Mouse (Mus musculus) heart, postnatal 14 days (tissue): ENCODE measurements around the gene Twf1. TPM values are rescaled to one million over a fixed set of nuclear protein-coding genes. Genes with fewer than 3 reads are reported as not detected.
A peak's percentile ranks its signal among the peaks of the same experiment; 100 is the strongest.

Experiments
- DNase-seq, 2 experiments: peaks; one replicate each; pipeline ENCODE4 v3.0.0; 2021 to 2022
- intact Hi-C: fragments of 180-260 bp; cut with DNase I; formaldehyde crosslinking; loops from one replicate; pipeline ENCODE4 v1.15.1; 2025
- long read RNA-seq, 2 experiments: library from polyadenylated mRNA; stranded (forward); transcript quantifications; one replicate each; pipeline ENCODE4 v2.0.0; 2021
- total RNA-seq, 2 experiments: library from RNA; stranded (reverse); gene quantifications; 2 replicates each; pipeline ENCODE4 v1.2.3; 2021

The Twf1 gene
- 10 to 100 TPM; 24.3 to 24.6 TPM for total RNA-seq
- long read RNA-seq, experiment 1, transcript Twf1-201 (9 exons, 3,025 nt) = major isoform, 34 of 41 reads
- long read RNA-seq, experiment 1, partial matches to known transcripts = 2 of 41 reads
- long read RNA-seq, experiment 1, other reads (novel, unspliced or antisense) = 5 of 41 reads
- long read RNA-seq, experiment 2, transcript Twf1-201 (9 exons, 3,025 nt) = major isoform, 24 of 27 reads
- long read RNA-seq, experiment 2, partial matches to known transcripts = 1 of 27 reads
- long read RNA-seq, experiment 2, other reads (novel, unspliced or antisense) = 2 of 27 reads

DNA sequence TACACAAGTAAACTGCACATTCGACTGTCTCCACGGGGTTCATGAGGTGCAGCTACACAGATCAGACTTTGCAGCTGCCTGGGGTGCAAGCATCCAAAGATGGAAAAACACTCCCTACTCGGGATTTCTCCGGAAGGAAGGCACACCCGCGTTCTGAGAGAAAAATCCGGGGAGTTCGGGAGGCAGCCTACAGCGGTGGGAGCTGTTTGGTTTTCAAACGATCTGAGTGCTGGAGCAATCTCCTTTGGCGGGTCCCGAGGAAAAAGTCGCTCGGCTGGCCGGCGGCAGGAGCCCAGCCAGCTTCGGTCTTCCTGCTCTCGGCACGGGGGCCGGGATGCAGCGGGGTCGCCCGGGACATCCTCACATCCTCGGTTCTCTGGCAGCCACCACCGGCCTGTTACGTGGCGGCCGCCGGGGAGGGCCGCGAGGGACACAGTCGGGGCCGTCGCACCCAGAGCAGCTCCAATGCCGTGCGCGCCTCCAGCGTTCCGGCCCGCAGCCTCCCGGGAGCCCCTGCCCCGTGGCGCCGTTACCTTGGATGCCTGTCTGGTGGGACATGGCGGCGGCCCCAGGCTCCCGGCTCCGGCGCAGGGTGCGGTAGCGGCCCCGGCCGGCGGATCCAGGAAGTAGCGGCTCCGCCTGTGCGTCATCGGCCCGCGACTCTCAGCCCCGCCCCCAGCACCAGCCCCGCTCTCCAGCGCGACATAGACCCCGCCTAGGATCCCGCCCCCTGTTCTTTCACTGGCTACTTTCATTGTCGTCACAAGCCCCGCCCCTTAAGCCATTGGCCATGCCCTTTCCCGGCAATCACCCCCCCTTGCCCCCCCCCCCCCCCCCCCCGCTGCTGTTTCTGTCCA, at the start of gene Twf1:
TSS of gene Twf1 (minus strand) at position 671 of the 857 bp plus-strand sequence.
- peak; percentile 98 to 99 for DNase-seq
- intact Hi-C loops = no loop called here

DNA sequence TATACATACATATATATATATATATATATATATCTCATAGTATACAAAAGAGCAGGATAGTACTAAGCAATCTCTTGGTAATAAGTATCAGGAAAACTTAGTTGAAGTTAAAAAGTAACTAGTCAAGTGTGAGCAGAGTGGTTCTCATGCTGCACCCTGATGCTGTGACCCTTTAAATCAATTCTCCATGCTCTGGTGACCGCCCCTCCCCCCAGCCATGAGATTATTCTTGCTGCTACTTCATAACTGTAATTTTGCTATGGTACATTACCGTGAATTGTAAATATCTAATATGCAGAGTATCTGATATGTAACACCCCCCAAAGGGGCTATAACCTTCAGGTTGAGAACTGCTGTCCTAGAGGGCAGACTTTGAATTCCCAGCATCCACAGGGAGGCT, 49.4 kb upstream of the Twf1 start:
- intact Hi-C loops = no loop called here

GRCm38 (mm10) chr15:94638207-94638606, 48.5 kb upstream of the Twf1 start:
- DNase-seq = no peak
- intact Hi-C loops = no loop called here

More for the DNA sequence above, 49.4 kb upstream of the Twf1 start:
- DNase-seq = no peak

GRCm38 (mm10) chr15:94634524-94634923, 44.8 kb upstream of the Twf1 start:
- intact Hi-C loops = no loop called here
- no peak for DNase-seq

DNA sequence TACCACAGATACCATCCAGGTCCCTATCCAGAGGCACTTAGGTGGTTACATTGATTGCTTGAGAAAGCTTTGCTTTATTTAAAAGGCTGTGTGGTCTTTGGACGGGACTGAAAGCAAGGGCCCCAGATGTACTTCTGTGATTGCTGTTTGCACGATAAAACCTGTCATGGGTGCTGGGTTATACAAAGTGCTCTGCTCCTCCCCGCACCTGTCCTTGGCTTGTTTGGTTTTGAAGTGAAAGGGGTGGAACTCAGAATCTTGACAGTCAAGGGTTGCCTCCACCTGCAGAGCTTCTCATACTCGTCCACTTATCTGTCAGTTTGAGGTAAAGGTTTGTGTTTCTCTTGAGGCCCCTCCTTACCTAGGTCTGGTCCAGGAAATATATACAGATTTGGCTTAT, 40.9 kb upstream of the Twf1 start:
- no peak for DNase-seq
- intact Hi-C loops = no loop called here

GRCm38 (mm10) chr15:94628830-94629601, 39.3 kb upstream of the Twf1 start, which contains the start of gene Tmem117:
Tmem117 (plus strand) TSS chr15:94629232.
- peak; percentile 62 to 66 for DNase-seq
- intact Hi-C loops = no loop called here

DNA sequence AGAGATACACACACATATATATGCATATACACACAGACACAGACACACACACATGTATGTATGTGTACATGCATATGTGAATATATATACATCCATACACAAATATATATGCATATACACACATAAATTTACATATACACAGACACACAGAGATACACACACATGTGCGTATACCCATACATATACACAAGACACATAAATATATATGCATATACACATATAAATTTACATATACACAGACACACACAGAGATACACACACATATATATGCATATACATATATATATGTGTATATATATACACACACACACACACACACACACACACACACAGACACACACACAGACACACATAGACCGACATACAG, 38.8 kb upstream of the Twf1 start:
- intact Hi-C loops = no loop called here
- DNase-seq = no peak

- no peak for DNase-seq
- intact Hi-C loops = no loop called here
Measured at GRCm38 (mm10) chr15:94620909-94621308, 31.2 kb upstream of the Twf1 start.

- DNase-seq = no peak
- intact Hi-C loops = no loop called here
Measured at GRCm38 (mm10) chr15:94616036-94616435, 26.3 kb upstream of the Twf1 start.

DNA sequence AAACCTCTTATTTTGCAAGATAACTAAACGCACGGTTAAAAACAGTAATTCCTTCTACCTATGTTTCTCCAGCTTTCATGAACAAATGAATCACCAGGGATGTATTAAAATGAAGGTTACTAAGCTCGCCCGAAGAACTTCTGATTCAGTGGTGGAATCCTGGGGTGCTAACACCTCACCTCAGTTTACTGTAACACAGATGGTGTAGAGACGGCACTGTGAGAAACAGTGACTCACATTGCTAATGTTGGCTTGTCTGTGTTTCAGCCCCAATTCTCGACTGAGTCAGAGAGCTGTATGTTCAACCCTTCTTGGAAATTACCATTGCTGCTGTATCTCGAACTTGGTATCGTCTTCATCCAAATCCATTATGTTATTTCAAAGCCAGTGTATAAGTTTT, 18.1 kb upstream of the Twf1 start:
- intact Hi-C loops = no loop called here
- no peak for DNase-seq

- intact Hi-C loops = no loop called here
Measured at GRCm38 (mm10) chr15:94602441-94602840, 12.8 kb upstream of the Twf1 start.

GRCm38 (mm10) chr15:94601339-94601738, 11.7 kb upstream of the Twf1 start:
- intact Hi-C loops = loop anchor here (1.0 kb wide), 1 partner anchor 44 kb away; no protein-coding TSS in a partner anchor
- DNase-seq = peak; percentile 62 to 71

More at GRCm38 (mm10) chr15:94602441-94602840, 12.8 kb upstream of the Twf1 start:
- DNase-seq = no peak

DNA sequence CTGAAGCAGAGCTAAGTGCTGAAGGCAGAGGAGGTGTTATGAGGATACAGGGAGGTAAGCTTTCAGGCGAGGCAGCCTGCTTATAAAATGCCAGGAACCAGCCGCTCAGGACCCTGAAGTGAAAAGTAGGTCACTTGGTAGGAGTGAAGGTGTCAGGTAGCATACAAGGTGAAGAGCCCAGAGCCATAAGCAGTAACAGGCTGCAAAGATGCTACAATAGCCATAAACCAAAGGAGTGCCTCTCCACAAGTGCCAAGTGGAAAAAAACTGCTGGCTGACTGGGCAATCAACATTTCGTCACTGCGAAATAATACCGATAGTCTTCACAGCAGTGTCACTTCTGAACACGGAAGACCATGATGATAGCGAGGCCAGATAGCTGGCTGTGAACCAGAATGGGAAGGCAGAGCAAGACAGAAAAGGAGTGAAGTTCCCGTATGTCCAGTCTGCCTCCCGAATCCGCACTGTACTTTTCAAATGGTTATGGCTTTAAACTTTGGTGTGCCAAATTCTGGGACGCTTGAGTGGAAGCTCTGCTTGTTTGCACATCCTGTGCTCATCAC, 10.5 kb upstream of the Twf1 start:
- intact Hi-C loops = no loop called here
- no peak for DNase-seq

GRCm38 (mm10) chr15:94593586-94593985, 3.9 kb upstream of the Twf1 start:
- no peak for DNase-seq
- intact Hi-C loops = no loop called here

DNA sequence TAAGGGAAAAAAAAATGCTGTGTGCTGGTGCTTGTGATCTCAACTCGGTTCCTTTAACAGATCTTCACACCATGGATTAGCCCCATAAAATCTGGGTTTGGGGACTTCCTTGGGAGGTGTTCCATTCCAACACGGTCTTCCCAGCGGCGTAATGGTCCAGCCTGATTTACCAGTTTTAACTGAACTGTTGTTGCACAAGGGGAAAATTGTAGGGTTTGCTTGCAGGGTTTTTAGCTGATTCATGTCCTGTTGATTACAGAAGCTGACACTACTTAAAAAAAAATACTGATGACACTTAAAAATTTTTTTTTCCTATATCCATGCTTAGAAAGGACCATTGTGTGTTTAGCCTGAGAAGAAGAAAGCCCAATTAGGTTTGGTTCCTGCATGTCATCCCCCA, 1.7 kb upstream of the Twf1 start:
- intact Hi-C loops = no loop called here

GRCm38 (mm10) chr15:94590083-94590482, 394 bp upstream of the Twf1 start:
- intact Hi-C loops = no loop called here
- no peak for DNase-seq

More for the DNA sequence above, 1.7 kb upstream of the Twf1 start:
- no peak for DNase-seq

DNA sequence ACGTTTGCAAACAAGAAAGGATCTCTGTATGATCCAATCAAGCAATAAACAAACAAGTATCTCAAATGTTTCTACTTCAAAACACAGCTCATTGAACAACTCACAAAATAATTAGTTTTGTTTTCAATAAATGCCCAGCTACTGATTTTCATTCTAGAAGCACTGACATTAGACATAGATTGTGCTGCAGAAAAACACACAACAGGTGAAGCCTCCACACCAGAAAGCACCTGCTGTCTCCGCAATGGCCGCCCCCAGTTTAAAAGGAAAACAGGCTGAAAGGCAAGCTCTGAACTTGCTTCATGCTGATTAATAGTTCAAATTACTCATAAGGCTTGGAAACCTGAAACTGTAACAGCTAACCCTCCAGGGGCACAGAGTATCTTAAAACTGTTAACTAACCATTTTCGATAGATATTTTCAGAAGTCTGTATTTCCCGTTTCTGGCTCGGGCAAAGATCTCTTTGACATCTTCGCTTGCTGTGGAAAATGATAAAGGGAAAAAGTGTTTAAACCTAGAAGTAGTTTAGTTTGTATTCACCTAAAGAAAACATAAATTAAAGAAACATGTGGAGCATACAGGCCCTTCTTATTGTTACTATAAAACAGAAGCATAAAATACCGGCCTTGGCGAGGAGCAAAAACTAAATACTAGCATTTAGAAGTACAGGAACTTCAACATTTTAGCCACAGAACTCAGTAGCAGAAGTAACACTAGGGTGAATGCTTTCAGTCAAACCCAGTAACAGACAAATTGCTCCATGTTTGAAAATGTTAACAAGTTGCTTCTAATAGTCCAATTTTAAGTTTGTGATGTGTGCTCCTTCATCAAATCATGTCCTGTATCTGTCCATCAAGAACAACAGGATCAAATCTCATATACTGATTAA, 1.6 kb downstream of the Twf1 start:
- intact Hi-C loops = no loop called here
- no peak for DNase-seq

DNA sequence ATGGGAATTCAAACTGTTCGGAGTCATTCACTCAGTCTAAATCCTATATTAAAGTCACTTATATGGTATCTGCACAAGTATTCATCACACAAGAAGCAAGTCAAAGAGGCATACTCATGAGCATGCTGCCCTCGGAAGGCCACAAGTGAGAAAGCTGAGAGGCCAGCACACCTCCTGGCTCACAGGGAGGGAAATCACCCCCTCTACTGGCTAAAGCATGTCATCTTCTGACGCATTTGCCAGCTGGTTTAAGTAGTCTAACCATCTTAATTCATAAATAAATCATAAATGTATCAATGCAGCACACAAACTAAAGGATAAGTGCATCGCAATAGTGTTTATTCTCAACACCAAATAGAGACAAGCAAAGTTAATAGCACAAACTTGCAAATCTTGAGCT, 5.0 kb downstream of the Twf1 start:
- DNase-seq = no peak
- intact Hi-C loops = no loop called here

DNA sequence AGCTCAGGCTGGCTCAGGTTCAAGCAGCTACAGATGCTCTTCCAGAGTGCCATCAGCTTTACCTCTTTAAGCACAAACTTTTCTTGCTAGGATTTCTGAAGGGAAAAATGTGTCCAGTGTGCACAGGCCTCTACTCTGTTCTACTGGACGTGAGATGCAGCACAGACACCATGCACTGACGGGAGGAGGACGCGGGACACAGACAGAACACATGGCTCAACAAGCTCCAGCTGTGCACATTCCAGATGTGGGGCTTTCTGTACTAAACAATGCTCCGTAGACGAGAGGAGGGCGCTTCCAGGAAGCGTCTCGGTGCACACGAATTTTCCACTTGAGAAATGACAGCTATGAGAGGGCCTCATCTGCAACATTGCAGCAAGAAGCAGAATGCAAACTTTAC, 6.5 kb downstream of the Twf1 start:
- no peak for DNase-seq
- intact Hi-C loops = no loop called here
